Mouse (Mus musculus): ENCODE measurements at regions not wholly inside any gene's neighbourhood (a gene's known extent, or its start where the extent isn't known, plus 50 kb on each side); places are given as distances from the start of the nearest gene placed in this dataset.

DNA sequence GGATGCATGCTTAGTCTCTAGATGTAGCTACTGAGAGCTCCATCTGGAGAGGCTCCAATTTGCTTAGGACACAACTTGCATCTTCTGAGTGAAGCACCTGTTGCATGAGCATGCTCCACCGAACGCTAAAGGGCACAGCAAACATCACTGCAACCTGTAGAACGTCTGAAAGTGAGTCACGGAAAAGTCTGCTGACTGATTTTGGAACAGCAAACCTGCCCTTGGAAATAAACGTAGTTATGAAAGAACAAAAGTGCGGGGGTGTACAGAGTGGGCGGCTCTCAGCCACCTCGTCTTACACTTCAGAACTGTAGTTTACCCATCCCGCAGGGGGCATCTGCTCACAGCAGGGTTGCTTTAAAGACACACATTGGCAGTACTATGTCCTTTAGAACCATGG lies 97.0 kb upstream of the Rxylt1 start:
- TF ChIP-seq CTCF (conservative IDR thresholded peaks at IDR 0.05; ENCODE audit: insufficient read depth, insufficient read length, low read depth, low read length) (no peak), POLR2A (IDR thresholded peaks at IDR 0.05; ENCODE audit: low read depth, low read length) (no peak)

All from kidney, adult 2 months (tissue).